Mouse (Mus musculus) forebrain, embryonic 16.5 days (tissue): ENCODE data around the gene Daam2. TPM values are rescaled to one million over a fixed set of nuclear protein-coding genes. Genes with fewer than 3 reads are reported as not detected.
A peak's percentile ranks its signal among the peaks of the same experiment; 100 is the strongest.

Source experiments
- ATAC-seq: fragments of 200-750 bp; cut with Nextera tagmentation; 2 replicates; pipeline ENCODE4 v1.8.0; 2017; ENCODE audit warnings: mild to moderate bottlenecking, moderate library complexity
- H3K27ac ChIP-seq: fragments of 300-500 bp; sonication (generic); 2 replicates; pipeline ENCODE4 v1.5.1; 2014; ENCODE audit warnings: low read length, control low read depth
- H3K27me3 ChIP-seq: fragments of 300-500 bp; sonication (generic); replicated peaks from 2 replicates; pipeline ENCODE4 v1.6.1; 2014; ENCODE audit warnings: low read length; ENCODE audit not compliant: control insufficient read depth, insufficient read depth
- H3K36me3 ChIP-seq: fragments of 300-500 bp; sonication (generic); 2 replicates; pipeline ENCODE4 v1.6.1; 2014; ENCODE audit not compliant: control insufficient read depth, insufficient read depth
- H3K4me1 ChIP-seq: fragments of 300-500 bp; sonication (generic); replicated peaks from 2 replicates; pipeline ENCODE4 v1.6.1; 2014; ENCODE audit warnings: low read length; ENCODE audit not compliant: control insufficient read depth, insufficient read depth
- H3K4me2 ChIP-seq: fragments of 300-500 bp; sonication (generic); 2 replicates; pipeline ENCODE4 v1.6.1; 2014; ENCODE audit warnings: mild to moderate bottlenecking, low read length, control low read depth
- H3K4me3 ChIP-seq: fragments of 300-500 bp; sonication (generic); replicated peaks from 2 replicates; pipeline ENCODE4 v1.5.1; 2014; ENCODE audit warnings: mild to moderate bottlenecking, low read length, control low read depth
- H3K9ac ChIP-seq: fragments of 300-500 bp; sonication (generic); replicated peaks from 2 replicates; pipeline ENCODE4 v1.6.1; 2014; ENCODE audit warnings: low read depth, low read length, control low read depth
- H3K9me3 ChIP-seq: fragments of 300-500 bp; sonication (generic); 2 replicates; pipeline ENCODE4 v1.6.1; 2016; ENCODE audit warnings: low read length; ENCODE audit not compliant: control insufficient read depth
- WGBS: fragments of 180-500 bp; shearing (Covaris S2); extraction: QIAGEN DNeasy Blood & Tissue Kit; methylation state at CpG from one replicate; pipeline ENCODE4 v1.1.7; 2014; 5-methylcytosine and 5-hydroxymethylcytosine counted together
- polyA plus RNA-seq: library from polyadenylated mRNA; unstranded; fragments of >200 nt; fragmentation: Nextera tagmentation; extraction: Ambion mirVana; gene quantifications from 2 replicates; pipeline ENCODE4 v1.2.1, GENCODE M21; 2015

Gene Daam2
- polyA plus RNA-seq, 1 experiment from 2014 or later, result 1.6 TPM

DNA sequence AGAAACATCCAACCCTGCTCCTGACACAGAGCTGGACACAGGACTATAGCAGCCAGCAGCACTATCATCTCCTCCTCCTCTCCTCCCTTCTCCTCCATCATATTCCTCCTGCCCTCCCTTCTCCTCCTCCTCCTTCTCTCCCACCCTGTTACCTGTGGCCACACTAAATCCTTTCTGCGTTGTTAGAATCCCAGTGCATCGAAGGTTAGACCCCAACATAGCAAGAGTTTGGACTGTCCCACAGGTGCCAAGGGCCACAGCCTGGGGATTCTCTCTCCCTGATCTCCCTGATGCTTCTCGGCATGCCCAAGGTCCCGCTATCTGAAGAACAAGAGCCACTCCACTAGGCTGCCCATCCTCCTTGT, 745 bp downstream of the Daam2 start:
- Histone ChIP-seq H3K4me2 (peak overlapping the region; percentile 84), H3K9me3 (no peaks in the 10 kb centered on the region), H3K9ac (peak overlapping the region; percentile 2; the same call in 1 of the 2 replicates), H3K36me3 (no peaks in the 10 kb centered on the region), H3K4me1 (peaks cover 12% of the 10 kb centered on the region), H3K27ac (no peak overlapping the region), H3K27me3 (no peaks in the 10 kb centered on the region), H3K4me3 (peak overlapping the region; percentile 47)
- WGBS, result 25% methylated on average over 4 of the region's 4 CpGs
- ATAC-seq, result no peak

GRCm38 (mm10) chr17:49562701-49563415, 1.3 kb downstream of the Daam2 start:
- Histone ChIP-seq H3K9me3 (no peaks in the 10 kb centered on the region), H3K27me3 (no peaks in the 10 kb centered on the region), H3K9ac (no peak overlapping the region; the same call in 1 of the 2 replicates), H3K36me3 (no peaks in the 10 kb centered on the region), H3K4me1 (peaks cover 12% of the 10 kb centered on the region), H3K4me2 (peak overlapping the region; percentile 84), H3K27ac (no peak overlapping the region), H3K4me3 (peak overlapping the region; percentile 47)
- ATAC-seq, result no peak
- WGBS, result 33% methylated on average over 5 of the region's 5 CpGs

DNA sequence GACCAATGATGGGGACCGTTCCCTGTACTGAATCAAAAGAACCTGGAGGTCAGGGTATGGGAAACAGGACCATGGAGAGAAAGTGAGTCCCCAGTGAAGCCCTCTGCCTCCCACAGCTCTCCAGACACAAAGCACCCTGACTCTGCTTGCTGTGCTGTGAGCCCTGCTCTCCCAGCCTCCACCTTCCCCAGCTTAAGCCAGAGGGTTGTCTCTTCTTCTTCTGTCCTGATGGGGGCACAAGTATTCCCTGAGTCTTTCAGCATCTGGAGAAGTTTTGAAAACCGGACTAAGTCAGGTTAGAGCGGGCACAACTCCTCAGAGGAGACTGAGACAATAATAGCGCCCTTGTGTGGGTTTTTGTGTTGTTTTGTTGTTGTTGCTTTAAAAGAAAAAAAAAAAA, 2.2 kb downstream of the Daam2 start:
- no peak overlapping the region for H3K4me2 ChIP-seq

DNA sequence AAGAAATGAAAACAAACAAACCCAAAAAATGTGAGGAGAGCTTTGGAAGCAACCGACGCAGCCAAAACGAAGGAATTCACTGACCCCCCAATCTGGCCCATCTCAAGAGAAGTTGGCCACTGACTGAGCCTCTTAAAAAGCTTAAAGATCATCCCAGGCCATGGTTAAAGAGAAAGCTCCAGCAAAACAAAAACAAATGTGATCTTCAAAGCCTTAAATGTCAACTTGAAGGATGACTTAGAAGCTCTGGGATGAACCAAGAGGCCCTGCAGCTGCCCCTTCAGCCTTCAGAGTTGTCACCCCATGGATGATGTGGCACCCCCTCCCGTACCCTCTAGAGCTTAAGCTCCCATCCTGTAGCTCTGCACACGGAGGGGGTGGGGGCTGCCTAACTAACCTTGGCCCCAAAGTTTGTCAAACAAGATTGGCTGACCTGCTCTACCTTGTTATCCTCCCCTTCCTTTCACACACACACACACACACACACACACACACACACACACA, 4.3 kb downstream of the Daam2 start:
- no peak for ATAC-seq
- Histone ChIP-seq H3K4me3 (no peak overlapping the region), H3K27ac (no peak overlapping the region), H3K9me3 (no peaks in the 10 kb centered on the region), H3K27me3 (no peaks in the 10 kb centered on the region), H3K9ac (no peak overlapping the region), H3K4me2 (no peak overlapping the region), H3K36me3 (no peaks in the 10 kb centered on the region), H3K4me1 (peaks cover 12% of the 10 kb centered on the region)
- 81% methylated on average over 5 of the region's 5 CpGs for WGBS

More for the DNA sequence above, 2.2 kb downstream of the Daam2 start:
- Histone ChIP-seq H3K27ac (no peak overlapping the region), H3K9ac (no peak overlapping the region), H3K27me3 (no peaks in the 10 kb centered on the region), H3K4me1 (peaks cover 12% of the 10 kb centered on the region), H3K9me3 (no peaks in the 10 kb centered on the region), H3K4me3 (no peak overlapping the region), H3K36me3 (no peaks in the 10 kb centered on the region)
- 60% methylated on average over 4 of the region's 4 CpGs for WGBS
- no peak for ATAC-seq

GRCm38 (mm10) chr17:49556169-49556568, 8.0 kb downstream of the Daam2 start:
- no peak overlapping the region for H3K4me2 ChIP-seq
- no peak for ATAC-seq
- H3K4me1 ChIP-seq, result no peaks in the 10 kb centered on the region
- no peaks in the 10 kb centered on the region for H3K9me3 ChIP-seq
- H3K9ac ChIP-seq, result no peak overlapping the region
- no peaks in the 10 kb centered on the region for H3K27me3 ChIP-seq
- no peak overlapping the region for H3K4me3 ChIP-seq
- H3K27ac ChIP-seq, result no peak overlapping the region
- no peaks in the 10 kb centered on the region for H3K36me3 ChIP-seq
- WGBS, result 89% methylated on average over 3 of the region's 3 CpGs

DNA sequence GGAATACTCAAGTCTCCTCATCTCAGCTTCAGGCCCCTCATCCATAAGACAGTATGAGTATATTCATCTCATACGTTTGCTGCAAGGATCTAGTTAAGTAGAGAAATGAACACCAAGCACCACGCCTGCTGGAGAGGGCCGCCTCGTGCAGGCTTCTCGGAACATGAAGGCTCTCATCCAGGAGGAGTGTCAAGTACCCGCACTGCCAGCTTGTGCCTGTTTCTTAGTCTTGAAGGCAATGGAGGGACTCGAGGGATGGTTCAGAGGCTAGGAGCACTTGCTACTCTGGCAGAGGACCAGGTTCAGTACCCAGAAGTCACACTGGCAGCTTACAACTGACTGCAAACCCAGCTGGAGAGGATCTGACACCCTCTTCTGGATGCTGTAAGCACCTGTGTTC, 12.2 kb downstream of the Daam2 start:
- H3K4me1 ChIP-seq, result no peaks in the 10 kb centered on the region
- no peak for ATAC-seq
- 82% methylated on average over 7 of the region's 7 CpGs for WGBS
- H3K27ac ChIP-seq, result no peak overlapping the region
- H3K27me3 ChIP-seq, result no peaks in the 10 kb centered on the region
- no peak overlapping the region for H3K4me3 ChIP-seq
- H3K9me3 ChIP-seq, result no peaks in the 10 kb centered on the region
- no peak overlapping the region for H3K4me2 ChIP-seq
- H3K9ac ChIP-seq, result no peak overlapping the region
- H3K36me3 ChIP-seq, result no peaks in the 10 kb centered on the region

GRCm38 (mm10) chr17:49551465-49551864, 12.7 kb downstream of the Daam2 start:
- no peak for ATAC-seq
- H3K27me3 ChIP-seq, result no peaks in the 10 kb centered on the region
- H3K27ac ChIP-seq, result no peak overlapping the region
- no peak overlapping the region for H3K4me3 ChIP-seq
- H3K4me2 ChIP-seq, result no peak overlapping the region
- H3K9ac ChIP-seq, result no peak overlapping the region
- no peaks in the 10 kb centered on the region for H3K4me1 ChIP-seq
- no peaks in the 10 kb centered on the region for H3K36me3 ChIP-seq
- 93% methylated on average over 2 of the region's 2 CpGs for WGBS
- no peaks in the 10 kb centered on the region for H3K9me3 ChIP-seq

GRCm38 (mm10) chr17:49545997-49546396, 18.1 kb downstream of the Daam2 start:
- no peak for ATAC-seq

DNA sequence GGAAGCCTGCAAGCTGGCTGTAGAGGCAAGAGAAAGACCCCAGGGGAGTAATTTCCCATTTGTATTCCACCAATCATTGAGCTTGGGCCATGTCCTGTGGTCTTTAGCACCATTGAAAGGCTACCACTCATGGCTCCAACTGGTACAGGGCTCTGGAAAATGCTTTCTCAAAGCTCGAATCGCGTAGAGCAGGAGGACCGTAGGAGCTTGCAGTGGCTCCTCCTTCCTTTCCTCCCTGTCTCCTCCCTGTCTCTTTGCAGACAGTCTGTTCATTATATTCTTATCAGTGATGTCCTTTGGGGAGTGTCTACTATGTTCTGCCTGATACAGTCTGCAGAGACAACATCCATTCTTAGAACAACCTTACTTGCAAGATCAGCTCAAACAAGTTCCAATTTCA, 18.7 kb downstream of the Daam2 start:
- no peak overlapping the region for H3K4me2 ChIP-seq
- no peak for ATAC-seq
- no peaks in the 10 kb centered on the region for H3K27me3 ChIP-seq
- H3K9me3 ChIP-seq, result no peaks in the 10 kb centered on the region
- H3K27ac ChIP-seq, result no peak overlapping the region
- WGBS, result 79% methylated on average over 4 of the region's 4 CpGs
- H3K9ac ChIP-seq, result no peak overlapping the region
- H3K4me3 ChIP-seq, result no peak overlapping the region
- H3K4me1 ChIP-seq, result no peaks in the 10 kb centered on the region
- no peaks in the 10 kb centered on the region for H3K36me3 ChIP-seq

More at GRCm38 (mm10) chr17:49545997-49546396, 18.1 kb downstream of the Daam2 start:
- H3K4me1 ChIP-seq, result no peaks in the 10 kb centered on the region
- H3K27me3 ChIP-seq, result no peaks in the 10 kb centered on the region
- H3K9ac ChIP-seq, result no peak overlapping the region
- H3K9me3 ChIP-seq, result no peaks in the 10 kb centered on the region
- no peak overlapping the region for H3K4me3 ChIP-seq
- no peak overlapping the region for H3K4me2 ChIP-seq
- no peaks in the 10 kb centered on the region for H3K36me3 ChIP-seq
- H3K27ac ChIP-seq, result no peak overlapping the region
- WGBS, result 71% methylated on average over 4 of the region's 4 CpGs
